Mouse (Mus musculus): Measurements from ENCODE around the gene Id1. TPM values are rescaled to one million over a fixed set of nuclear protein-coding genes. Genes with fewer than 3 reads are reported as not detected.

The Id1 gene
- polyA plus RNA-seq, 1 experiment from 2014 or later: 61.9 TPM

GRCm38 (mm10) chr2:152756474-152757393 lies 20.7 kb downstream of the Id1 start:
- Histone ChIP-seq H3K4me1 (replicated peaks) (peaks cover 20% of the 10 kb centered on the region), H3K27me3 (no peaks in the 10 kb centered on the region; the same call in 1 of the 2 replicates), H3K9ac (no peak overlapping the region), H3K4me2 (no peak overlapping the region), H3K36me3 (no peaks in the 10 kb centered on the region), H3K4me3 (no peak overlapping the region), H3K9me3 (replicated peaks) (no peaks in the 10 kb centered on the region), H3K27ac (no peak overlapping the region)
- no peak for ATAC-seq (replicated peaks; ENCODE audit: insufficient number of reproducible peaks, insufficient read depth, low FRiP score, low read depth)
- 76% methylated on average over 17 of the region's 17 CpGs for WGBS

GRCm38 (mm10) chr2:152757478-152757877 lies 21.4 kb downstream of the Id1 start:
- Histone ChIP-seq H3K36me3 (no peaks in the 10 kb centered on the region), H3K4me1 (replicated peaks) (peaks cover 20% of the 10 kb centered on the region), H3K9me3 (replicated peaks) (no peaks in the 10 kb centered on the region), H3K4me3 (no peak overlapping the region), H3K4me2 (no peak overlapping the region), H3K27me3 (no peaks in the 10 kb centered on the region; the same call in 1 of the 2 replicates), H3K9ac (no peak overlapping the region), H3K27ac (no peak overlapping the region)
- ATAC-seq (replicated peaks; ENCODE audit: insufficient number of reproducible peaks, insufficient read depth, low FRiP score, low read depth): no peak
- WGBS: 70% methylated on average over 2 of the region's 2 CpGs

DNA sequence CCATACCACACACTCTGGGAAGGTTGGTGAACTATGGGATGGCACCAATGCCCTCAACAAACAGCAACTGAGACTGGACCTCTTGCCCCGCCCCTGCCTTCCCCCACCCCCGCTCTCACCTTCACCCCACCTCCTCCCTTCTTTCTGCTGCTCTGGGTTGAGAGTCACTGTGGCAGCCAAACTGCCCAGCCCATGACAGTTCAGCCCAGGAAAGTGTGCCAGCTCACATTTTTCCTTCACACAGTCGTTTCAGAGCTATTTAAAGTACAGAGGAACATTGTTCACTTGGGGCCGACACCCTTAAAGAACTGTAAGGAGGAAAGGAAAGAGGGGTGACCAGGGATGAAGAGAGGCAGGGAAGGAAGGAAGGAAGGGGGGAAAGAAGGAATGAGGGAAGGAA lies 22.3 kb downstream of the Id1 start:
- no peaks in the 10 kb centered on the region; the same call in 1 of the 2 replicates for H3K27me3 ChIP-seq
- no peak overlapping the region for H3K4me3 ChIP-seq
- no peak overlapping the region for H3K9ac ChIP-seq
- WGBS: 34% methylated on average over 4 of the region's 4 CpGs
- H3K4me2 ChIP-seq: no peak overlapping the region
- peak overlapping the region; percentile 56 for H3K27ac ChIP-seq
- ATAC-seq (replicated peaks; ENCODE audit: insufficient number of reproducible peaks, insufficient read depth, low FRiP score, low read depth): no peak
- no peaks in the 10 kb centered on the region for H3K9me3 ChIP-seq (replicated peaks)
- peaks cover 20% of the 10 kb centered on the region for H3K4me1 ChIP-seq (replicated peaks)
- H3K36me3 ChIP-seq: no peaks in the 10 kb centered on the region

DNA sequence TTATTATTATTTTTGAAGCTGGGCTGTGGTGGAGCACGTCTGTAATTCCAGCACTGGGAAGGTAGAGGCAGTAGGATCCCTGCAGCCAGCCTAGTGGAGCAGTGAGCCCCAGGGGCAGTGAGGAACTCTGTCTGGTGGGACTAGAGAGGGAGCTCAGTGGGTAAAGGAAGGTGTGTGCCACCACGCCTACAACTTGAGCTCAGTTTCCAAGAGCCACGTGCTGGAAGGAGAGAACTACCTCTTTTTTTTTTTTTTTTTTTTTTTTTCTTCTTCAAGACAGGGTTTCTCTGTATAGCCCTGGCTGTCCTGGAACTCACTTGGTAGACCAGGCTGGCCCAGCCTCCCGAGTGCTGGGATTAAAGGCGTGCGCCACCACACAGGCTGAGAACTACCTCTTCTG lies 27.3 kb downstream of the Id1 start:
- Histone ChIP-seq H3K4me2 (no peak overlapping the region), H3K4me1 (replicated peaks) (peaks cover 41% of the 10 kb centered on the region), H3K27ac (no peak overlapping the region), H3K27me3 (no peaks in the 10 kb centered on the region), H3K9ac (no peak overlapping the region), H3K9me3 (replicated peaks) (no peaks in the 10 kb centered on the region), H3K36me3 (no peaks in the 10 kb centered on the region), H3K4me3 (no peak overlapping the region)
- ATAC-seq (replicated peaks; ENCODE audit: insufficient number of reproducible peaks, insufficient read depth, low FRiP score, low read depth): no peak
- WGBS: 72% methylated on average over 6 of the region's 6 CpGs

DNA sequence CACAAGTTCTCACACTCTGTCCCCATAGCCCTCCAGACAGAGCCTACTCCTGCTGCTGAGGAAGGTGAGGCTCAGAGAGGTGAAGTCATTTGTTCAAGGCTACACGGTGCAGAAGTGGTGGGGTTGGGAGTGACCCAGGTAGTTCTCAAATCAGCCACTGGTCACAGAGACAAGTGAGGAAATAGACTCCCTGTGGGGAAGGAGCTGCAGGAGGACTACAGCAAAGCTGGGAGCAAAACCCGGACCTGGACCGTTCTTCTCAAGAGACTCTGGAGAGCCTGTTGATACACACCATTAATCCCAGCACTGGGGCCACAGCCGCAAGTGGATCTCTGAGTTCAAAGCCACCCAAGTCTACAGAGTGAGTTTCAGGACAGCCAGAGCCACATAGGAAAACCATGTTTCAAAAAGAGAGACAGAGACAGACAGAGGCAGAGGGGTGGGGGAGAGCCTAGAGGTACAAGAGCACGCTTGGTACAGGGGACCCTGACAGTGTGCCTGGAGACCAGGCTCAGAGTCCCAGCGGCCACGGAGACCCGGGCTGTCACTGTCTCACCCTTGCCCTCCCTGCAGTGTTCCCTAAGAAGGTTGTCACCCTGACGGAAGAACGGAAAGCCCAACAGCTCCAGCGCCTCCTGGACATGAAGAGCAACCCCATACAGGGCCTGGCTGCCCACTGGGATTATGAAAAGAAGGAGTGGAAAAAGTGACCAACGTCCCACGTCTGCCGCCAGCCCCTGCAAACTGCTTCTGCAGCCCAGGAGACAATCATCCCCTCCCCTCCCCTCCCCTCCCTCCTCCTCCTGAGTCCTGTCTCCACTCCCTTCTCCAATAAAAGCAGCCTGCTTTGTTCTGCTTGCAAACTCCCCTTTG lies 28.4 kb downstream of the Id1 start:
- Histone ChIP-seq H3K4me2 (peak overlapping the region; percentile 57), H3K4me3 (peak overlapping the region; percentile 15; the same call in 1 of the 2 replicates), H3K27me3 (no peaks in the 10 kb centered on the region), H3K4me1 (replicated peaks) (peaks cover 37% of the 10 kb centered on the region), H3K36me3 (no peaks in the 10 kb centered on the region), H3K9ac (peak overlapping the region; percentile 44; the same call in 1 of the 2 replicates), H3K9me3 (replicated peaks) (no peaks in the 10 kb centered on the region), H3K27ac (peak overlapping the region; percentile 60)
- 14% methylated on average over 14 of the region's 14 CpGs for WGBS
- ATAC-seq (replicated peaks; ENCODE audit: insufficient number of reproducible peaks, insufficient read depth, low FRiP score, low read depth): peak; percentile 17; the same call in 1 of the 2 replicates

- Histone ChIP-seq H3K4me3 (no peak overlapping the region), H3K36me3 (no peaks in the 10 kb centered on the region), H3K4me2 (peak overlapping the region; percentile 57), H3K9me3 (replicated peaks) (no peaks in the 10 kb centered on the region), H3K9ac (no peak overlapping the region), H3K4me1 (replicated peaks) (peaks cover 37% of the 10 kb centered on the region), H3K27ac (peak overlapping the region; percentile 60), H3K27me3 (no peaks in the 10 kb centered on the region)
- 28% methylated on average over 7 of the region's 7 CpGs for WGBS
- no peak for ATAC-seq (replicated peaks; ENCODE audit: insufficient number of reproducible peaks, insufficient read depth, low FRiP score, low read depth)
Measured at GRCm38 (mm10) chr2:152765045-152765674, 29.1 kb downstream of the Id1 start.

- ATAC-seq (replicated peaks; ENCODE audit: insufficient number of reproducible peaks, insufficient read depth, low FRiP score, low read depth): peak; percentile 64; the same call in 1 of the 2 replicates
- no peak overlapping the region for H3K4me3 ChIP-seq
Measured at GRCm38 (mm10) chr2:152766387-152767123, 30.5 kb downstream of the Id1 start.

GRCm38 (mm10) chr2:152767618-152768271 lies 31.7 kb downstream of the Id1 start:
- no peak overlapping the region for H3K9ac ChIP-seq
- H3K9me3 ChIP-seq (replicated peaks): no peaks in the 10 kb centered on the region
- H3K4me2 ChIP-seq: no peak overlapping the region
- peaks cover 37% of the 10 kb centered on the region for H3K4me1 ChIP-seq (replicated peaks)
- H3K4me3 ChIP-seq: no peak overlapping the region
- H3K36me3 ChIP-seq: no peaks in the 10 kb centered on the region
- no peaks in the 10 kb centered on the region for H3K27me3 ChIP-seq
- 55% methylated on average over 12 of the region's 12 CpGs for WGBS
- no peak overlapping the region for H3K27ac ChIP-seq
- no peak for ATAC-seq (replicated peaks; ENCODE audit: insufficient number of reproducible peaks, insufficient read depth, low FRiP score, low read depth)

More at GRCm38 (mm10) chr2:152766387-152767123, 30.5 kb downstream of the Id1 start:
- peak overlapping the region; percentile 47 for H3K4me2 ChIP-seq
- H3K36me3 ChIP-seq: no peaks in the 10 kb centered on the region
- H3K27me3 ChIP-seq: no peaks in the 10 kb centered on the region
- no peaks in the 10 kb centered on the region for H3K9me3 ChIP-seq (replicated peaks)
- H3K27ac ChIP-seq: peak overlapping the region; percentile 45; the same call in 1 of the 2 replicates
- peaks cover 37% of the 10 kb centered on the region for H3K4me1 ChIP-seq (replicated peaks)
- 0 out of 2 replicates have a peak overlapping the region, but pooled peaks have one; percentile 31 for H3K9ac ChIP-seq
- 12% methylated on average over 25 of the region's 25 CpGs for WGBS

DNA sequence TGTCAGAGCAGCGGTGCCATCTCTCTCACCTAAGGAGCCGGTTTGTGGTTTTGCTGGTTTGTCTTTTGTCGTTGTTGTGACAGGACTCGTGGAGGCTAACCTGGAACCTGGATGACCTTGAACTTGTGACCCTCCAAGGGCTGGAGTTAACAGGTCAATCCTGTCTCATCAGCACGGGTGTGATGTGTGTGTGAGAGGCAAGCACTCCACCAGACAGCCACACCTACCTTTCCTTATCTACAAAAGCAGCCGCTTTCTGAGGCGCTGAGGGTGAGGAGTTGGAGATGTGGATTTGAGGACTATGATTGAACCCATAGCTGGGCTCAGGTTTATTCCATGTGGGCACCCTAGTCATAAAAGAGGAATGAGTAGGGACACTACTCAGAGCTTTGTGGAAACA lies 33.6 kb downstream of the Id1 start:
- no peak for ATAC-seq (replicated peaks; ENCODE audit: insufficient number of reproducible peaks, insufficient read depth, low FRiP score, low read depth)
- H3K4me1 ChIP-seq (replicated peaks): peaks cover 26% of the 10 kb centered on the region

GRCm38 (mm10) chr2:152771571-152771970 lies 35.5 kb downstream of the Id1 start:
- Histone ChIP-seq H3K4me3 (no peak overlapping the region), H3K9me3 (replicated peaks) (no peaks in the 10 kb centered on the region), H3K27ac (no peak overlapping the region), H3K4me1 (replicated peaks) (peaks cover 11% of the 10 kb centered on the region), H3K9ac (no peak overlapping the region), H3K4me2 (no peak overlapping the region), H3K36me3 (no peaks in the 10 kb centered on the region), H3K27me3 (no peaks in the 10 kb centered on the region)
- ATAC-seq (replicated peaks; ENCODE audit: insufficient number of reproducible peaks, insufficient read depth, low FRiP score, low read depth): no peak
- WGBS: 86% methylated on average over 9 of the region's 9 CpGs

More for the DNA sequence above, 33.6 kb downstream of the Id1 start:
- H3K4me2 ChIP-seq: no peak overlapping the region
- no peak overlapping the region for H3K4me3 ChIP-seq
- H3K9me3 ChIP-seq (replicated peaks): no peaks in the 10 kb centered on the region
- 63% methylated on average over 7 of the region's 7 CpGs for WGBS
- H3K27me3 ChIP-seq: no peaks in the 10 kb centered on the region
- H3K27ac ChIP-seq: no peak overlapping the region
- H3K9ac ChIP-seq: no peak overlapping the region
- H3K36me3 ChIP-seq: no peaks in the 10 kb centered on the region

Data from heart, embryonic 15.5 days (tissue).